Mouse (Mus musculus): ENCODE data around the gene Sema3d.

- TF ChIP-seq CTCF (IDR thresholded peaks at IDR 0.05; ENCODE audit: low read depth) (no peak), EP300 (IDR thresholded peaks at IDR 0.05; ENCODE audit: low read depth) (no peak)
These were observed 192.1 kb downstream of the Sema3d start for GRCm38 (mm10) chr5:12575262-12575661.
